Mouse (Mus musculus): ENCODE measurements around the gene Fem1b.

GRCm38 (mm10) chr9:62817828-62818614 is 6.3 kb upstream of the Fem1b start:
- no peak for TF ChIP-seq GATA1 (IDR thresholded peaks at IDR 0.05; ENCODE audit: borderline replicate concordance, low read length)
- no peak for TF ChIP-seq FLI1 (IDR thresholded peaks at IDR 0.05; ENCODE audit: low read length)

All from megakaryocyte, embryonic 14.5 days (primary cell).